Mouse (Mus musculus): ENCODE results near the gene Olfr31. TPM values are rescaled to one million over a fixed set of nuclear protein-coding genes. Genes with fewer than 3 reads are reported as not detected.

Olfr31 gene
- total RNA-seq, 1 experiment, result 0.13 TPM

DNA sequence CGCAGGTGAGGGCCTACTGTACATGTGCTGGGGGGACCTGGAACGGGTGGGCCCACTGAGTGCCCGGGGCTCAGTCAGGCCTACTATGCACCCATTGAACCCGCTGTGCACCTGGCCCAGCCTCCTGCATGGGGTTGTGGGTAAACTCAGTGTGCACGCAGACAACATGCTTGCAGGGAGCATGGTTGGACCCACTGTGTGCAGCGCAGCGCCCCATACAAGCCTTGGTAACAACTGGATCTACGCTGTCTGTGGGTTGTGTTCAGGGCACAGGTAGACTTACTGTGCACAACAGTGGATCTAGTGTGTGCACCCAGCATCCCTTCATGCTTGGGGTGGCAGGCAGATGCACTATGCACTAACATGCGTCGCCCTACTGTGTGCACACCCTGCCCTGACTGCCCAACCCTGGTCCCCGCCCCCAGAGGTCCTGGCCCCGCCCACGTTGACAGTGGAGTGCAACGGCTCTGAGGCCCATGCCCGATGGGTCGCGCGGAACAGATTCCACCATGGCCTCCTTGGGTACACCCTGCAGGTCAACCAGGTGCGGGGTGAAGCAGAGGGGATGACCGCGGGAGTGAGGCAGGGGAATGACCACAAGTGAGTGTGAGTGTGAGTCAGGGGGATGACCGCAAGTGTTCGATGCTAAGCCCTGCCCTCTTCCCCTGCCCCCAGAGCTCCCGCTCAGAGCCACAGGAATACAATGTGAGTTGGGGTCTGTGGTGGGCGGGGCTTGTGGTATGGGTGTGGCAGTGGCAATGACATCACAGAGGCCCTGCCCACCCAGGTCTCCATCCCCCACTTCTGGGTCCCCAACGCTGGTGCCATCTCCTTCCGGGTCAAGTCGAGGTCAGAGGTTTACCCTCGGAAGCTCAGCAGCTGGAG, 27.9 kb downstream of the Olfr31 start:
- Histone ChIP-seq H3K4me1 (ENCODE audit: control insufficient read depth in 2 of 2, insufficient read depth in 2 of 2, low read length in 2 of 2, poor library complexity in 1 of 2) (no peaks in the 10 kb centered on the region), H3K36me3 (ENCODE audit: control insufficient read depth, insufficient read depth, low read length, poor library complexity, severe bottlenecking) (peaks cover 30% of the 10 kb centered on the region; the same call in 1 of the 2 replicates), H3K9ac (ENCODE audit: insufficient read depth, low read depth, low read length, poor library complexity, severe bottlenecking) (no peak overlapping the region), H3K9me3 (ENCODE audit: control insufficient read depth, insufficient read depth, low read depth, low read length) (peaks cover 4% of the 10 kb centered on the region; the same call in 1 of the 2 replicates), H3K27ac (ENCODE audit: insufficient read depth, low read depth, low read length, poor library complexity, severe bottlenecking) (no peak overlapping the region), H3K4me3 (ENCODE audit: insufficient read depth in 1 of 2, low read depth in 1 of 2, low read length in 2 of 2, poor library complexity in 1 of 2, severe bottlenecking in 1 of 2) (no peak overlapping the region)
- in situ Hi-C loops (cut with MboI; ENCODE audit: low sequenced_read_pairs in 2 of 2, unreplicated experiment in 2 of 2), result no loop called here
- DNase-seq (ENCODE audit: low read depth, low spot score), result no peak
- TF ChIP-seq MAFK (IDR thresholded peaks at IDR 0.05; ENCODE audit: insufficient read depth, low read depth, low read length), result no peak
- no peak for TF ChIP-seq HCFC1 (IDR thresholded peaks at IDR 0.05; ENCODE audit: borderline replicate concordance, insufficient read depth, low read length)
- TF ChIP-seq ZNF384 (IDR thresholded peaks at IDR 0.05; ENCODE audit: low read depth, low read length), result no peak
- no peak for TF ChIP-seq ZC3H11A (IDR thresholded peaks at IDR 0.05; ENCODE audit: borderline replicate concordance, low read depth, low read length)
- no peak for TF ChIP-seq CHD2 (IDR thresholded peaks at IDR 0.05; ENCODE audit: low read depth, low read length)

DNA sequence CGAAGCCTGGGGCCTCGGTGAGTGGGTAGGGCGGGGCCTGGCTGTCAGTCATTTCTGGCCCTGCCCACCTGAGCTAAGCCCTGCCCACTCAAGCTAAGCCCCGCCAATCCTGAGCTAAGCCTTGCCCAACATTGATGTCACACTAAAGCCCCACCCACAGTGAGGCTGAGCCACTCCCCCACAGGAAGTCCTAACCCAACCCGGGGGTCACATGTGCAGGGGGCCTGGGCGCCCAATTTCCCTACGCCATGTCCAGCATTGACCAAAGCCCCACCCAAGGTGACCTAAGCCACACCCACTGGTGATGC, 28.5 kb downstream of the Olfr31 start:
- no peak for DNase-seq (ENCODE audit: low read depth, low spot score)
- H3K36me3 ChIP-seq (ENCODE audit: control insufficient read depth, insufficient read depth, low read length, poor library complexity, severe bottlenecking), result peaks cover 32% of the 10 kb centered on the region; the same call in 1 of the 2 replicates
- no peak overlapping the region for H3K9ac ChIP-seq (ENCODE audit: insufficient read depth, low read depth, low read length, poor library complexity, severe bottlenecking)
- H3K4me1 ChIP-seq (ENCODE audit: control insufficient read depth in 2 of 2, insufficient read depth in 2 of 2, low read length in 2 of 2, poor library complexity in 1 of 2), result no peaks in the 10 kb centered on the region
- in situ Hi-C loops (cut with MboI; ENCODE audit: low sequenced_read_pairs in 2 of 2, unreplicated experiment in 2 of 2), result no loop called here
- H3K9me3 ChIP-seq (ENCODE audit: control insufficient read depth, insufficient read depth, low read depth, low read length), result peaks cover 4% of the 10 kb centered on the region; the same call in 1 of the 2 replicates
- TF ChIP-seq ZC3H11A (IDR thresholded peaks at IDR 0.05; ENCODE audit: borderline replicate concordance, low read depth, low read length) (no peak), CHD2 (IDR thresholded peaks at IDR 0.05; ENCODE audit: low read depth, low read length) (no peak), ZNF384 (IDR thresholded peaks at IDR 0.05; ENCODE audit: low read depth, low read length) (no peak), HCFC1 (IDR thresholded peaks at IDR 0.05; ENCODE audit: borderline replicate concordance, insufficient read depth, low read length) (no peak), MAFK (IDR thresholded peaks at IDR 0.05; ENCODE audit: insufficient read depth, low read depth, low read length) (no peak)
- H3K4me3 ChIP-seq (ENCODE audit: insufficient read depth in 1 of 2, low read depth in 1 of 2, low read length in 2 of 2, poor library complexity in 1 of 2, severe bottlenecking in 1 of 2), result no peak overlapping the region
- no peak overlapping the region for H3K27ac ChIP-seq (ENCODE audit: insufficient read depth, low read depth, low read length, poor library complexity, severe bottlenecking)

DNA sequence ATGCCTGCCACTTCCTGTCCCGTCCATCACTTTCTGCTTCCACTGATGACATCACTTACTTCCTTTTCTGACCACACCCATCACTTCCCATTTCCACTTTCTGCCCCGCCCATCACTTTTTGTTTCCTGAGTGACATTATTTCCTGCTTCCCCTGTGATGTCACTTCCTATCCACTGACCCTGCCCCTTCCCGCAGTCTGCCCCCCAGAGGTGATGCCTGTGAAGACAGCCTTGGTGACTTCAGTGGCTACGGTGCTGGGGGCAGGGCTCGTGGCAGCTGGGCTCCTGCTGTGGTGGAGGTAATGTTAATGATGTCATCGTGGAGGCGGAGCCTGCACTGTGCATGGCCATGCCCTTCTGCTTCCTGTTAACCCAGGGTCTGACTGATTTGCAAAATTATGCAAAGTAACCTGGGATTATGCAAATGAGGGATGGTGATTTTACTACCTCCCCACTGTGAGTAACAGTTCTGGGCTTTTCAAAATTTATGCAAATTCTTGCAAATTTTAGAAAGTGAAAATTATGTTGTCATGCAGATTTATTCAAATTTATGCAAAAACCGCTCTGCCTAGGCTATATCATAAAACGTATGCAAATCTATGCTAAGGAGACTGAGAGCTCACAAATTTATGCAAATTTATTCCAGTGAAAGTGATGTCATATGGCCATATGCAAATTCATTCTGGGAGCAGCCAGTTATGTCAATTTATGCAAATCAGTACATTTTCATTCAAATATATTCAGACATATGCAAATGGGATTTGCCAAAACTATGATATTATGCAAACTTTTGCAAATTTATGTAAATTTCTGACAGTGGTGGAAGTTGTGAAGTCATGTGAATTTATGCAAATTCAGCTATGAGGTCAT, 29.3 kb downstream of the Olfr31 start:
- TF ChIP-seq HCFC1 (IDR thresholded peaks at IDR 0.05; ENCODE audit: borderline replicate concordance, insufficient read depth, low read length) (no peak), ZC3H11A (IDR thresholded peaks at IDR 0.05; ENCODE audit: borderline replicate concordance, low read depth, low read length) (no peak), ZNF384 (IDR thresholded peaks at IDR 0.05; ENCODE audit: low read depth, low read length) (no peak), CHD2 (IDR thresholded peaks at IDR 0.05; ENCODE audit: low read depth, low read length) (no peak), MAFK (IDR thresholded peaks at IDR 0.05; ENCODE audit: insufficient read depth, low read depth, low read length) (no peak)

DNA sequence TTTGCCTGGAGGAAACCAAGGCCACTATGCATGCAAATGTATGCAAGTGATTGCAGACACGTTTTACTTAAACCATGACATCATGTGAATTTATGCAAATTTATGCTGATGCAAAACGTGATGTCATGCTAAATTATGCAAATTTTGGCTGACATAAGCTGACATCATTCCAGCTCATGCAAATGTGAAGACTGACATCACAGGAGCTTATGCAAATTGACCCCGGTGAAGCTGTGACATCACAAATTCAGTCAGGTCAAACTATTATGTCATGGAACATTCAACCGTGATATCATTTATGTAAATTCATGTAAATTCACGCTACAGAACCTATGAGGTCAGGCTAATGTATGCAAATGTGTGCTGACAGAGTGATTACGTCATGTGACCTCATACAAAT, 30.0 kb downstream of the Olfr31 start:
- DNase-seq (ENCODE audit: low read depth, low spot score), result no peak
- H3K36me3 ChIP-seq (ENCODE audit: control insufficient read depth, insufficient read depth, low read length, poor library complexity, severe bottlenecking), result peaks cover 32% of the 10 kb centered on the region; the same call in 1 of the 2 replicates
- H3K4me3 ChIP-seq (ENCODE audit: insufficient read depth in 1 of 2, low read depth in 1 of 2, low read length in 2 of 2, poor library complexity in 1 of 2, severe bottlenecking in 1 of 2), result no peak overlapping the region
- H3K4me1 ChIP-seq (ENCODE audit: control insufficient read depth in 2 of 2, insufficient read depth in 2 of 2, low read length in 2 of 2, poor library complexity in 1 of 2), result no peaks in the 10 kb centered on the region
- in situ Hi-C loops (cut with MboI; ENCODE audit: low sequenced_read_pairs in 2 of 2, unreplicated experiment in 2 of 2), result no loop called here
- peaks cover 4% of the 10 kb centered on the region; the same call in 1 of the 2 replicates for H3K9me3 ChIP-seq (ENCODE audit: control insufficient read depth, insufficient read depth, low read depth, low read length)
- no peak for TF ChIP-seq ZC3H11A (IDR thresholded peaks at IDR 0.05; ENCODE audit: borderline replicate concordance, low read depth, low read length)
- no peak overlapping the region for H3K27ac ChIP-seq (ENCODE audit: insufficient read depth, low read depth, low read length, poor library complexity, severe bottlenecking)
- H3K9ac ChIP-seq (ENCODE audit: insufficient read depth, low read depth, low read length, poor library complexity, severe bottlenecking), result no peak overlapping the region

More for the DNA sequence above, 29.3 kb downstream of the Olfr31 start:
- Histone ChIP-seq H3K4me3 (ENCODE audit: insufficient read depth in 1 of 2, low read depth in 1 of 2, low read length in 2 of 2, poor library complexity in 1 of 2, severe bottlenecking in 1 of 2) (no peak overlapping the region), H3K4me1 (ENCODE audit: control insufficient read depth in 2 of 2, insufficient read depth in 2 of 2, low read length in 2 of 2, poor library complexity in 1 of 2) (no peaks in the 10 kb centered on the region), H3K9me3 (ENCODE audit: control insufficient read depth, insufficient read depth, low read depth, low read length) (peaks cover 4% of the 10 kb centered on the region; the same call in 1 of the 2 replicates), H3K36me3 (ENCODE audit: control insufficient read depth, insufficient read depth, low read length, poor library complexity, severe bottlenecking) (peaks cover 32% of the 10 kb centered on the region; the same call in 1 of the 2 replicates), H3K27ac (ENCODE audit: insufficient read depth, low read depth, low read length, poor library complexity, severe bottlenecking) (no peak overlapping the region; the same call in 1 of the 2 replicates), H3K9ac (ENCODE audit: insufficient read depth, low read depth, low read length, poor library complexity, severe bottlenecking) (no peak overlapping the region)
- DNase-seq (ENCODE audit: low read depth, low spot score), result no peak
- in situ Hi-C loops (cut with MboI; ENCODE audit: low sequenced_read_pairs in 2 of 2, unreplicated experiment in 2 of 2), result no loop called here
